Mouse (Mus musculus) c-Kit-positive CD71-negative TER-119-negative erythroid progenitor cells, embryonic 14.5 days (primary cell): Measurements from ENCODE around the gene Prrg2.

Source experiments
- DNase-seq: peaks from one replicate; pipeline ENCODE4 v3.0.0-alpha.2; 2013; ENCODE audit warnings: low read depth

The Prrg2 gene

DNA sequence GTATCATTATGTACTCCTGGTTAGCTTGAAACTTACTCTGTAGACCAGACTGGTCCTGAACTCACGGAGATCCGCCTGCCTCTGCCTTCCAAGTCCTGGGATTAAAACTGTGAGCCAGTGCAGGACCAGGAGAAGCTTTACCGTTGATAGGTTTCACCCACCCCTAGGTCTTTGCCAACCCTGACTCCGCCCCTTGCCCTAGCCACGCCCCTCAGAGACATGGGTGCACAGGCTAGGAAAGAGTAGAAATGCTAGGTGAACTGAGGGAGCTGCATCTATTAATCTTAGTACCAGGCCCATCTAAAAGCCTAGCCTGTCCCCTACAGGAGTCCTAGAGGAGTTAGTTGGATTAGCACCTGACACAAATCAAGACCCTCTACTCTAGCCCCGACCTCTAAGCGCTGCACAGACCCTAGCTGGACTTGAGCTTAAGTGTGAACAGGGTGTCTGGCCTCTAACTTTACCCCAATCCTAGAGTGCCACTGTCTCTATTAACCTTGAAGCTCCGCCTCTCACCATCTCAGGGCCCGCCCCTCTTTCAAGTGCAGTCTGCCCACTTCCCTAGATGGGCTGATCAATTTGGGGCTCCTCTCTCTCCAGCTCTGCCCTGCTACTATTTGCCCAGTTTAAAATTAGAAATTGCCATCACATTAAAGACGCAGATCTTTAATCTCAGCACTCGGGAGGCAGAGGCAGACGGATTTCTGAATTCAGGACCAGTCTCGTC lies 27.9 kb upstream of the Prrg2 start:
- DNase-seq = no peak

DNA sequence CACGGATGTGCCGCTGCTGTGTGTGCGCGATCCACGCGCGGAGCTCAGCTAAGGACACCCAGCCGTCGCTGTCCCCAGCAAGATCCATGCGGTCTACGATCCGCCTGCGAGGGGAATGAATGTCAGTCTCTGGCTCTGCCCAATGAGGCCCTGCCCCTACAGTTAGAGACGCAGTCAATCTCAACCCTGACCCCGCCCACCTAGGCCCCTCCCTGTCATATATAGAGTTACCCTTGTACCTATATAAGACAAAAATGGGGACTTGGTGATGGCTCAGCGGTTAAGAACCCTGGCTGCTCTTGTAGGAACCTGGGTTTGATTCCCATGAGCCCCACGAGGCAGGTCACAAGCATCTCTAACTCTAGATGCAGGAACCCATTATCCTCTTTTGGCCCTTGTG lies 26.1 kb upstream of the Prrg2 start:
- DNase-seq = no peak

DNA sequence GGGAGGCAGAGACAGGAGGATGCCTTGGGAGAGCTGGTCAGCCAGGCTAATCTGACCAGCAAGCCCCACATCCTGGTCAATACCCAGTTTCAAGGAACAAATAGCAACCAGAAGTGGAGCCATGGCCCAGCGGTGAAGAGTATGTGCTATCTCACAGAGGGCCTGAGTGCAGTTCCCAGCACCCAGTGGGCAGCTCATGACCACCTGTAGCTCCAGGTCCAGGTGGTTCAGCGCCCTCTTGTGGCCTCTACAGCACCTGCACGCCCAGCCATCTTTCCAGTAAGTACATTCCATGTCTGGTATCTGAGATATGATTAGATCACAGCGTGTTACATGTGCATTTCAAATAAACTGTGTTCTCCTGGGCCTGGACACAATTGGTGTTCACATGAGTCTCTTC lies 23.6 kb upstream of the Prrg2 start:
- no peak for DNase-seq

DNA sequence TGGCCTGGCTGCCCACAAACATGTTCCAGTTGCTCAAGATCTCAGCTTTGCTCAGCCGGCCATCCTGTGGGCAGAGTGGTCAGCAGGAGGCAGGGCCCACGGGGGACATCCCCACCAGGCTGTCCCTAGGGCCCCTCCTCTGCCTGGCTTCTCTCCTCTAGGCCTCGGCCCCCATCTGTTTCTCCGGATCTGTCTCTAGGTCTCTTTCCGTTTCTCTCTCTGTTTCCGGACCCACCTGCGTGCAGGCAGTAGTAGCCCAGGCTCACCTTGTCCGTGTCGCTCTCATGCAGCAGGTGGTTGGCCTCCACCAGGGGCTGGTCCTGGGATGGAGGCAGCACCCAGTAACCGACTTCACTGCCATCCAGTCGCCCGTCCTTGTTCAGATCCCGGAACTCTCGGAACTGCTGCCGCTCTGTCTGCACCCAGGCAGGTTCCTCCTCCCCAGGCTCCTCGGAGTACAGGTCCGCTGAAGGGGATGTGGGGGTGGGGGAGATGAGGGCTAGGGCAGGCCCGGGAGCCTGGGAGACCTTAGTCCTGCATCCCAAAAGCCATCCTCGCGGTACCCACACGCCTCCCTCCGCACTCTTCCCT lies 20.9 kb upstream of the Prrg2 start:
- DNase-seq = no peak

DNA sequence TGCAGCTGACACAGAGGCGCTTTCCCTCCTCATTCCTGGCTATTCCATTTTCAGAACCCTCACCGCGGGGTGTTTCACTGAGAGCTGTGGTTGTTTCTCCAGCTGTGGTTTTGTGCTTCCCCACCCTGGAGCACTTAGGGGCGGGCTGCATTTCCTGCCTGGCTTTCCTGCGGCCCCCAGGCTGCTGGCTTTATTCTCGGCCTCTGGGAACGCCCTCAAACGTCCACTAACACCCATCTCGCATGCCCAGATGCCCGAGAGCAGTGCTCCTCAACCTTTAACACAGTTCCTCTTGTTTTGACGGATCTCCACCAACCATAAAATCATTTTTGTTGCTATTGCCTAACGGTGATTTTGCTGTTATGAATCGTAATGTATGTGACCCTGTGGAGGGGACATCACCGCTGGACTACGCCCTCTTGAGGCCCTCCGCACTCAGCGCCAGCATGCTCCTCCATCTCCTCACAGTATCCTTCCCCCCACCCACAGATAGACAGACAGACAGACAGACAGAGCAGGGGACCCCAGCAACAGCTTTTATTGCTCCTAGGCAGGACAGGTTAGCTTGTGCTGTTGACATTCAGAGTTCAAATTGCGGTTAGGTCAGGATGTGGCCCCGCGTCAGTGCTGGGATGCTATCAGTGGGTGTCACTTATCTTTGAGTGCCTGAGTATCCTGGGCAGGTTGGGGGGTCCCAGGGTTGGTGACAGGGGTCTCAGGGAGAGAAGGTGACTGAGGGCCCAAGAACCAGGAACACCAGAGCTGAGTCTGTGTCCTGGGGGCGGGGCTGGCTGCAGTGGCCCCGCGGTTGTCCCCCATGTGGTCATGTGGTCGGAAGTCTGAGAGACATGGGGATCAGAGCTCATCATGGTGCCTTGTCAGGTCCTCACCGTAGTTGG lies 20.2 kb upstream of the Prrg2 start:
- DNase-seq = no peak

DNA sequence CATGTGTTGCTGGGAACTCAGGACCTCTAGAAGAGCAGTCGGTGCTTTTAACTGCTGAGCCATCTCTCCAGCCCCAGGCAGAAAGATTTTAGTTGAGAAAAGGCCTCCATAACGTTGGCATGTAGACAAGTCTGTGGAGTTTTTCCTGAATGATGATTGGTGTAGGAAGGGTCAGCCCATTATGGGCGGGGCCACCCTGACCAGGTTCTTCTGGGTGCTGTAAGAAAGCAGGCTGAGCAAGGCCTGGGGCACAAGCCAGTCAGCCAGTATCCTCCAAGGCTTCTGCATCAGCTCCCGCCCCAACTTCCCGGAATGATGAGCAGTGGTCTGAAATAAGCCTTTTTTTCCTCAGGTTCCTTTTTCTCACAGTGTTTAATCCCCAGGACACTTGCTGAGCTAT lies 18.5 kb upstream of the Prrg2 start:
- DNase-seq = no peak

DNA sequence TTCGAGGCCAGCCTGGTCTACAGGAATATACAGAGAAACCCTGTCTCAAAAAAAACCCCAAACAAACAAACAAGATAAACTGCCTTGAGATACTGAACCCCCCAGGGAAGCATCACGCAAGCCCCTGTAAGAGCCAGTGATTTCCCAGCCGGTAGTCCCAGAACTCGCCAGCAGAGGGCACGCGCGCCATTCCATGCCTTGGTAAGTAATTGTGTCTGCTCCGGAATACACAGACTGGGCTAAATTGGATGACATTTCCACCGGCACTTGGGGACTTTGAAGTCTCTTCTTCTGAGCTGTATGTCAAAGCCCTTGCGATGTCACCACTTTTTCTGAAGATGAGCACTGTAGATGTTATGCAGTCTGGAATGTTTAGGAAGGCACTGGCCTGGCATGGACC lies 17.4 kb upstream of the Prrg2 start:
- DNase-seq = peak; percentile 89

DNA sequence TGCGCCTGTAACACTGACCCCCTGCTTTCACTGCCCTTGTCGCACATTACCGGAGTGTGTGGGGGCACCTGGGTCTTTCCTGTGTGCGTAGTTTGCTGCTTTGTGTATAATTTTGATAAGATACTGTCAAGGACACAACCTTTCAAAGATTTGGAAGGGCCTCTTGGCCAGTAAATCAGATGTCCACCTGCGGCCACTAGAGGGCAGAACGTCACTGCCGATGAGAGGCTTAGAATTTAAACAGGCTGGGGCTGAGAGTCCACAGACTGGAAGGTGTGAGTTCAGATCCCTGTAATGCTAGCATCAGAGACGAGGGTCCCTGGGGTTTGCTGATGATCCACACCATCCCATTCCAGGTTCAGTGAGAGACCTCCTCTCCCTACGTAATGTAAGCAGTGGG lies 16.0 kb upstream of the Prrg2 start:
- peak; percentile 62 for DNase-seq

DNA sequence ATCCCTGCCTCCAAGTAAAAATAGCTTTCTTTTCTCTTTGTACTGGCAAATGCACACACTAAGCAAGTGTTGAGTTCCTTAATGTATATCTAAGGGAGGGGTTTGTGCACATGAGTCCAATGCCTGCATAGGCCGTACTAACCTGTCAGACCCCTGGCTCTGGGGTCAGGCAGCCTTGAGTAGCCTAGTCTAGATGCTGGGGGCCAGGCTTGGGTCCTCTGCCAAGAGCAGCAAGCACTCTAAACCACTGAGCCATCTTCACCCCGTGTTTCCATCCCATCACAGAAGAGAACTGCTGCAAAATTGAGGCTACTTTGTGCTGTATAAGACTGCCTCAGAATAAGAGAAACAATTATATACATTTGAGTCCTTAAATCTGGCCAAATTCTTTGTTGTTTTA lies 15.4 kb upstream of the Prrg2 start:
- no peak for DNase-seq

DNA sequence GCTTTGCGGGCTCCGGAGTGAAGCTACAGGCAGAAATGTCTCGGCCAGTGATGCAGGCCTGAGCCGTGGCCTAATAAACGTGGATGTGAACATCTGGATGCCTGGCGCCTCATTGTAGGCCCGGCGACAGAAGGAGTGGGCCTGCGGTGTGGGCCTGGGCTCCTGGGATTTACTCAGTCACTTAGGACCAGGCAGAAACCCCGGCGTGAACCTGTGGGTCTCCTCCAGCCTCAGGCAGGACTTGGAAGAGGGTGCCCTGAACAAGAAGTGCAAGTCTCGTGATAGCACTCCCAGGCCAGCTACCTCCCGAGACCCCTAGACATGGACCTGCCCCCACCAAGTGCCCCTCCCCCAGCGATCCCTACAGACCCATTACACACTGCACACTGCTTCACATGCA lies 14.8 kb upstream of the Prrg2 start:
- DNase-seq = no peak

DNA sequence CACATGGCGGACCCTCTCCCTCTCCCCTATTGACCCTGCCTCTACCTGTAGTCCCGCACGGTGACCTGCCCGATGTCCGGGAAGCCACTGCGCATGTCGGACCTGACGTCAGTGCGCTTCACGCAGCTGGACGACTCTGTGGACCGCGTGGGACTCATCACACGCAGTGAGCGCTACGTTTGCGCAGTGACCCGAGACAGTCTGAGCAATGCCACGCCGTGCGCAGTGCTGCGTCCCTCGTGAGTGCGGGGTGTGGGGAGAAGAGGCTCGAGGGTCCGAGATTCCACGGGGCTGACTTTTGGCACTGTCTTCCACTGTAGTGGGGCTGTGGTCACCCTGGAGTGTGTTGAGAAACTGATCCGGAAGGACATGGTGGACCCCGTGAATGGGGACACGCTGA lies 14.0 kb upstream of the Prrg2 start:
- DNase-seq = no peak

DNA sequence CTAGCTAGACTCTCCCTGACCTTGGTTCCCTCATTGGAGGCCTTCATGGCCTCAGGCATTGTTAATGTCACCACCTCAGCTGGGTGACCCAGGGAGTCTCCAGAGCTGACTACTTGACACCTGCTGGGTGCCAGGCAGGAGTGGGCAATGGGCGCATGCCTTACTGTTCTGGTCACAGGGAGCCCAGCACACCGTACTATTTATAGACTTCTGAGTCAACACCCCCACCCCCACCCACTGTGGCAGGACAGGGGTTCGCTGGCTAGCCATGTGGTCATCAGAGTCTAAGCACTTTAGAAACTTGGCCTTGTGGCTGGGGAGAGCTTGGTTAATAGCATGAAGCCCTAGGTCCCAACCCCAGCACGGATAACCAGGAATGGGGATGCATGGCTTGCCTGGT lies 12.9 kb upstream of the Prrg2 start:
- DNase-seq = no peak

DNA sequence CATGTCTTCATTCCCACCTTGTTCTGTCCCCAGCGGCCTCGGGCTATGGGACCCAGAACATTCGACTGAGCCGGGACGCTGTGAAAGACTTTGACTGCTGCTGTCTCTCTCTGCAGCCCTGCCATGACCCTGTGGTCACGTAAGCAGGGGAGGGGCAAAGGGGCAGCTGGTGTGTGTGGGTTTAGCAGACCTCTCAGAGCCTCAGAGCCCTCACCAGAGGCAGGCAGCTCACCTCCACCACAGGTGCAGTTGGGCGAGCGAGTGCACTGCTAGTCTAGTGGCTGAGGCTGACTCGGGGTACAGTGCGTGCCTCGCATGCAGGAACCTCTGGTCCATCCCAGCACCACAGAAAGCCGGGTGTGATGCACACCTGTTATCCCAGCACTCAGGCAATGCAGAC lies 11.5 kb upstream of the Prrg2 start:
- no peak for DNase-seq

DNA sequence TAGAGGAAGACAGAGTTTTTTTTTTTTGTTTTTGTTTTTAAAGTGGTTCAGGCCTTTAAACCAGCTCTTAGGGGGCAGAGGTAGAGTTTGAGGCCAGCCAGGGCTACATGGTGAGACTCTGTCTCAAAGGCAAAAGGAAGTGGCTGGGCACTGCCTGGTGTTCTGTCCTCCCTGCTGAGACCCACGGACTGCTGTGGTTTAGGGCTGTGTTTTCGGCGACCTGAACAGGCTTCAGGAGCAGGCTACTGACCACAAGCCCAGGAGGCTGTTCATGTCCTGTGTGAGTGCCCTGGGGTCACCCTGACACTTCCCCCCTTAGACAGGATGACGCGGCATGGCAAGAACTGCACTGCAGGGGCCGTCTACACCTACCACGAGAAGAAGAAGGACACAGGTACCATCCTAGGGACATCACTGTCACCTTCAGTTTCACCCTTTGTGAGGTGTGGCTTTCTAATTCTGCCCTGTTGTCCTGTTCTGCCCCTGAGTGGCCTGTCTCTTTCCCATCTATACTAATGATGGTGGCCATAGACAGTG lies 10.8 kb upstream of the Prrg2 start:
- no peak for DNase-seq

DNA sequence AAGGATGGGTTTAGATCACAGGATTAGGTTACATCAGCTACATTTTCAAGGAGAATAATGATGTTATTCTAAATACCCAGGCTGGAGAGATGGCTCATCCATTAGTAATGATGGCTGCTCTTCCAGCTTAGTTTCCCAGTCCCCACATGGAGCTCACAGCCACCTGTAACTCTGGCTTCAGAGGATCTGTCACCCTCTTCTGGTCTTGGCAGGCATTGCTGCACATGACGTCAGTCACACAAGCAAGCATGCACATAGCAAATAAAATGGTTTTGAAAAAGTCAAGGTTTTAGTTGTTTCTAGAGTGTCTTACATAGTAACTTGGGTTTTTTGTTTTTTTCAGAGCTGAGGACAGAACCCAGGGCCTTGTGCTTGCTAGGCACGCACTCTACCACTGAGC lies 9.8 kb upstream of the Prrg2 start:
- no peak for DNase-seq

DNA sequence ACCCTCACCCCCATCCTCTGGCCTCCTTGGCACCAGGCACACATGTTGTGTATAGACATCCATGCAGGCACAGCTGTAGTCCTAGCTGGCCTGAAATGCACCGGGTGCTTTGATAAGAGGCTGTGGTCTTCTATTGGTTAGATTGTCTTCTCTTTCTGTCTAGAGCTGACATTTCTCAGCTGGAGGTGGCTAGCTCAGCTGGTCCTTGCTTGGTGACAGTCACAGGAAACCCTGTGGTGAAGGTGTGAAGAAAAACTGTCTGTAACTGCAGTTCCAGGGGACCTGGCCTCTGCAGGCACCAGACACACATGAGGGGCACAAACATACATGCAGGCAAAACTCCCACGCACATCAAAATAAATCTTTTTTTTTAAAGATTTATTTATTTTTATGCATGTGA lies 7.2 kb upstream of the Prrg2 start:
- DNase-seq = no peak

DNA sequence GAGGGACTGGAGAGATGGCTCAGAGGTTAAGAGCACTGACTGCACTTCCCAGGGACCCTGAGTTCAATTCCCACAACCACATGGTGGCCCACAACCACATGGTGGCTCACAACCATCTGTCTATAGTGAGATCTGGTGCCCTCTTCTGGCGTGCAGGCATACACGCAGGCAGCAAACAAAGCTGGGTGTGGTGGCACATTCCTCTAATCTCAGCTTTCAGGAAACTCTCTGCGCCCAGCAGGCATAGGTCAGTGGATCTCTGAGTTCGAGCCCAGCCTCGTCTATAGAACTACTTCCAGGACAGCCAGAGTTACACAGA lies 5.5 kb upstream of the Prrg2 start:
- DNase-seq = peak; percentile 69

DNA sequence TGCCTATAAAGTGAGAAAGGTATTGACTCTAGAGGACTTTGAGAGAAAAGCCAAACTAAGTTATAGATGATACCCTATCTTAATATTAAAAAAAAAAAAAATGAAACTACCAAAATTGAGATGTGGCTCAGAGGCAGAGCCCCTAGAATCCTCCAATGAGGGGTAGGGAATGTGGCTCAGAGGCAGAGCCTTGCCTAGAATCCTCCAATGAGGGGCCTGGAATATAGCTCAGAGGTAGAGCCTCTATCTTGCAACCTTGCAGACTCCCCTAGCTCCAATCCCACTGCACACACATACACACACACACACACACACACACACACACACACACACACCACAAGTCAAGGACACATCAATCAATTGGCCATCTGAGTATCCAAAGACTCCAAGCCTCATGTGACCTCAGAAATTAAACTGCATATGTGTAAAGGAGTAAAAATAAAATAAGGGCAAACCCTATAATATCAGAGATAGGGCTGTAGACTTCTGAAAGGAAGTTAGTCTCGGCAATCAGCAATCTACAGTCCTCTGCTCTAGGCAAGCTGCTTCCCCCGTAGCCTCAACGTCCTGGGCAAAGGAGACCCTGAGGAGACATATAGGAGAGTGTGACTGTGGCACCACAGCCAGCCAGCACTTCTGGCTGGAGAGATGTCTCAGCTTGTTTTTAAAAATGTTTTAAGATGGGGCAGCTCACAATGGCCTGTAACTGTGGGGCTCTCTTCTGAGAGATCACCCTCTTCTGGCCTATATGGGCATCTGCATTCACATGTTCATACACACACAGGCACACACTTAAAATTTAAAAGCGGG lies 4.9 kb upstream of the Prrg2 start:
- no peak for DNase-seq

DNA sequence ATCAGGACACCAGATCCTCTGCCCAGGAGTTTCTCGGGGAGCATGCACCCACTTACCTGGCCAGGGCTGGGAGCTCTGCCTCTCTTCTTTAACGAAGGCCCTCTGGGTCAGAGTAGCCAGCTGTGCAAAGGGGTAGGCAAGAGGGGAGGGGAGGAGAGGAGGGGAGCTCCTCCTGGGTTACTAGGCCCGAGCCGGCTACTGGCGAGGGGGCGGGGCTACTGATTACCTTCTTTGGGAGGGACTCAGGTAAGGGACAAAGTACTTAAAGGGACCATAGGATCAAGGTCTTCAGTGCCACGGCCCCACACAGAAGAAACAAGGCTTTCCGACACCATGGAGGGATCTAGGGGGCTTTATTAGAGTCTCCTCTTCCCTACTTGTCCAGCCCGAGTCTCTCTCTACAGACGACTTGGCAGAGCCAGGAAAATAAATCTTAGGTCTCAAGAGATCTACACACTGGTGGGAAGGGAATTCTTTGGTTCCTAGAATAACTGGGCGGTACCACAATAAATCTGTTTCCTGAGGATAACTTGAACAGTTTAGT lies 873 bp downstream of the Prrg2 start:
- DNase-seq = no peak

DNA sequence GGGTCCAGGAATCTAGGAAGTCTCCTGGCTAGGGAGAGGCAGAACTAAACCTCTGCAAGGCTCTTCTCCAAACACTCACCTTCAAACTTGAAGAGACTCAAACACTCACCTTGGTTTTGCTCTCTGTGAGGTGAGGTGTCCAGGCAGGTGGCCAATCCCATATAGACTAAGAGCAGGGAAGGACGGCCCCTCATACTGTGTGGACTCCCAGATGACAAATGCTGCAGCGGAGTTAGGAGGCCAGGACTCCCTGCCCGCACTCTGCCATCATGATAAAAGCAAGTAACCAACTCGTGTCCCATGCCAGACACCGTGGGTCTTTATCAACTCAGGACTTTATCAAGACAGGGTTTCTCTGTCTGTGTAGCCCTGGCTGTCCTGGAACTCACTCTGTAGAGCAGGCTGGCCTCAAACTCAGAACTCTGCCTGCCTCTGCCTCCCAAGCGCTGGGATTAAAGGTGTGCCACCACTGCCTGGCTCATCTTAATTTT lies 1.8 kb downstream of the Prrg2 start:
- no peak for DNase-seq

DNA sequence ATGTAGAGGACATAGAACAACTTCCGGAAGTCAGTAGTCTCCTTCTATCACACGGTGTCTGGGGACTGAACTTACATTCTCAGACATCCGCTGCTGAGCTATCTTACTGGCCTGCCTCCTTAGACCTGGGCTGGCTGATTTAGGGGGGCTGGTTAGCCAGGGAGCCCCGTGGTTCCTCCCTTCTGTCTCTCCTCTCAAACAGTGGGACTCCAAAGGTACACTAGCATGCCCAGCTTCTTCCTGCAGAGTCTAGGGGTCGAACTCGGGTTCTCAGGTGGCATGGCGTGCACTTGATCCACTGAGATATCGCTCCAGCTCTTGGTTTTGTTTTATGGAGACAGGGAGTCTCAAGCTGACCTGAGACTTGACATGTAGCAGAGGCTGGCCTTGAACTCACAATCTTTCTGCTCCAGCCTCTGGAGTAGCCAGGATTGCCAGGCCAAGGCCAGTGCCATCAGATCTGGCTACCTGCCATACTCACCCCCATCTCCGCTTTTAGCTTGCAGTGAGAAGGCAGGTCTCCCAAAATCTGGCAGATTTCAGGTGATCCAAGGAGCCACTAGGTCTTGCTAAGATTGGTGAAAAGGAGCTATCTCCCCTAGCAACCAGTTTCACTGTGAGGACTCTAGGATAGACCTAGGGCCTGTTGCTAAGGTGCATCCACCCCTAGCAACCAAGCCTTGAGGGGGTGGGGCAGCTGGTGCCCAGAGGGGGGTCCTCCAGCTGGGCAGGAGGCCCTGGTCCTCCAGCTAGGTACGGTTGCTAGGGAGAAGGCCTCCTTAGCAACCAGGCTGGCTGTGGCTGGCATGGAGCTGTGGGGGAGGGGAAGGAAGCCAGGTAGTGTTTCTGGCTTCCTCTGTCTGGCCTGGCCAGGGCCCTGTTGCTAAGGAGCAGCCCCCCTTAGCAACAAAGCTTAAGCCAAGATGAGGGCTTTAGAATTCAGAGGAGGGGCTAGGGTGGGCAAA lies 3.6 kb downstream of the Prrg2 start:
- no peak for DNase-seq
